Mouse (Mus musculus): ENCODE results near the gene Gpbp1l1.

DNA sequence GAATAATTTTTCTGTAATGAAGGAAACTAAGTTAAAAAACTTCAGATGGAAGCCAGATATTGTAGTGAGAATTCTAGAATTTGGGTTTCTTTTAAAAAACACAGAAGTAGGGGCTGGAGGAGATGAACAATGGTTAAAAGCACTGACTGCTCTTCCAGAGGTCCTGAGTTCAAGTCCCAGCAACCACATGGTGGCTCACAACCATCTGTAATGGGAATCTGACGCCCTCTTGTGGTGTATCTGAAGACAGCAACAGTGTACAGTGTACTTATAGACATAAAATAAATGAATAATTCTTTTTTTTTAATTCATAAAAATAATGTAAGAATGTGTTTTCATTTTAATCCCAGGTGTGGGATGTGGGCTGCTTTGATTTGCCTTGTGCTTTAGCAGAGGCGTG lies 26.3 kb upstream of the Gpbp1l1 start:
- TF ChIP-seq CTCF (conservative IDR thresholded peaks at IDR 0.05; ENCODE audit: low read length) (peak; percentile 39; the same call in 1 of the 2 replicates), POU5F1 (IDR thresholded peaks at IDR 0.05; ENCODE audit: borderline replicate concordance, low read length) (no peak)
